Mouse (Mus musculus) MEL (cell line): ENCODE data around the gene Hes2. TPM values are rescaled to one million over a fixed set of nuclear protein-coding genes. Genes with fewer than 3 reads are reported as not detected.

Experiments
- DNase-seq: peaks from one replicate; pipeline ENCODE4 v3.0.0; 2011; ENCODE audit warnings: low read depth, low spot score
- H3K27ac ChIP-seq: 2 replicates; pipeline ENCODE4 v1.5.1; 2012; ENCODE audit warnings: low read depth, mild to moderate bottlenecking, control low read depth, low read length, moderate library complexity; ENCODE audit not compliant: control insufficient read depth
- H3K27me3 ChIP-seq, 2 experiments: fragments of 150-350 bp in 1 of 2; sonication (generic) in 1 of 2; 2 replicates each; pipeline ENCODE4 v1.6.1; 2012; ENCODE audit warnings: low read length in 2 of 2, mild to moderate bottlenecking in 2 of 2, improper control_type of control experiment in 1 of 2, moderate library complexity in 1 of 2; ENCODE audit not compliant: insufficient read depth in 2 of 2, control insufficient read depth in 1 of 2
- H3K36me3 ChIP-seq, 2 experiments: 2 replicates each; pipeline ENCODE4 v1.6.1; 2012 to 2014; ENCODE audit warnings: low read length in 2 of 2, improper control_type of control experiment in 1 of 2, inconsistent platforms in 1 of 2, mild to moderate bottlenecking in 1 of 2; ENCODE audit not compliant: insufficient read depth in 2 of 2, control insufficient read depth in 1 of 2
- H3K4me1 ChIP-seq, 2 experiments: fragments of 150-350 bp in 1 of 2; sonication (generic) in 1 of 2; 2 replicates each; pipeline ENCODE4 v1.6.1; 2012; ENCODE audit warnings: low read length in 2 of 2, improper control_type of control experiment in 1 of 2, mild to moderate bottlenecking in 1 of 2; ENCODE audit not compliant: insufficient read depth in 2 of 2, control insufficient read depth in 1 of 2
- H3K4me3 ChIP-seq, 2 experiments: fragments of 150-350 bp in 1 of 2; sonication (generic) in 1 of 2; 2 replicates each; pipeline ENCODE4 v1.5.1; 2012; ENCODE audit warnings: low read depth in 2 of 2, low read length in 2 of 2, mild to moderate bottlenecking in 2 of 2, moderate library complexity in 2 of 2, control low read depth in 1 of 2, improper control_type of control experiment in 1 of 2; ENCODE audit not compliant: control insufficient read depth in 1 of 2, insufficient read depth in 1 of 2
- H3K79me2 ChIP-seq: 2 replicates; pipeline ENCODE4 v1.6.1; 2012; ENCODE audit warnings: mild to moderate bottlenecking, low read length, moderate library complexity; ENCODE audit not compliant: control insufficient read depth, poor library complexity, insufficient read depth
- H3K9ac ChIP-seq: 2 replicates; pipeline ENCODE4 v1.6.1; 2012; ENCODE audit warnings: low read depth, mild to moderate bottlenecking, control low read depth, low read length, moderate library complexity; ENCODE audit not compliant: control insufficient read depth, poor library complexity, severe bottlenecking
- H3K9me3 ChIP-seq: fragments of 150-350 bp; sonication (generic); replicated peaks from 2 replicates; pipeline ENCODE4 v1.6.1; 2012; ENCODE audit warnings: mild to moderate bottlenecking, low read length, improper control_type of control experiment, moderate library complexity; ENCODE audit not compliant: insufficient read depth
- BHLHE40 ChIP-seq: IDR thresholded peaks from 2 replicates; pipeline ENCODE4 v1.6.1; 2012; ENCODE audit warnings: low read depth, mild to moderate bottlenecking, inconsistent platforms, low read length, improper control_type of control experiment, borderline replicate concordance
- CHD1 ChIP-seq: IDR thresholded peaks from 2 replicates; pipeline ENCODE4 v1.6.1; 2012; ENCODE audit warnings: low read depth, mild to moderate bottlenecking, inconsistent platforms, low read length, improper control_type of control experiment
- CHD2 ChIP-seq: IDR thresholded peaks from 2 replicates; pipeline ENCODE4 v1.6.1; 2011; ENCODE audit warnings: low read length, improper control_type of control experiment
- CTCF ChIP-seq, 3 experiments: IDR thresholded peaks in 2 of 3; conservative IDR thresholded peaks in 1 of 3; 2 replicates each; pipeline ENCODE4 v1.5.1; 2011 to 2012; ENCODE audit warnings: low read length in 3 of 3, low read depth in 2 of 3, mild to moderate bottlenecking in 2 of 3, improper control_type of control experiment in 1 of 3, inconsistent platforms in 1 of 3, mixed read lengths in 1 of 3, moderate library complexity in 1 of 3; ENCODE audit not compliant: control insufficient read depth in 1 of 3, insufficient read depth in 1 of 3, poor library complexity in 1 of 3, severe bottlenecking in 1 of 3
- ELF1 ChIP-seq: IDR thresholded peaks from 2 replicates; pipeline ENCODE4 v1.6.1; 2014; ENCODE audit warnings: low read depth, mild to moderate bottlenecking, inconsistent platforms, low read length, improper control_type of control experiment, moderate library complexity
- EP300 ChIP-seq, 2 experiments: IDR thresholded peaks; 2 replicates each; pipeline ENCODE4 v1.6.1; 2011; ENCODE audit warnings: improper control_type of control experiment in 2 of 2, low read length in 2 of 2, low read depth in 1 of 2, mild to moderate bottlenecking in 1 of 2
- GABPA ChIP-seq: IDR thresholded peaks from 2 replicates; pipeline ENCODE4 v1.6.1; 2012; ENCODE audit warnings: low read depth, mild to moderate bottlenecking, inconsistent platforms, low read length, improper control_type of control experiment, moderate library complexity
- GATA1 ChIP-seq: IDR thresholded peaks from 2 replicates; pipeline ENCODE4 v1.6.1; 2011; ENCODE audit warnings: low read depth, low read length, improper control_type of control experiment
- HCFC1 ChIP-seq: IDR thresholded peaks from 2 replicates; pipeline ENCODE4 v1.6.1; 2012; ENCODE audit warnings: low read depth, mild to moderate bottlenecking, inconsistent platforms, low read length, improper control_type of control experiment, moderate library complexity
- JUND ChIP-seq: IDR thresholded peaks from 2 replicates; pipeline ENCODE4 v1.6.1; 2011; ENCODE audit warnings: low read depth, mild to moderate bottlenecking, improper control_type of control experiment, low read length
- KAT2A ChIP-seq: conservative IDR thresholded peaks from 2 replicates; pipeline ENCODE4 v1.6.1; 2012; ENCODE audit warnings: low read depth, low read length, improper control_type of control experiment, inconsistent platforms
- MEF2A ChIP-seq: IDR thresholded peaks from 2 replicates; pipeline ENCODE4 v1.6.1; 2014; ENCODE audit warnings: low read depth, mild to moderate bottlenecking, inconsistent platforms, low read length, improper control_type of control experiment; ENCODE audit not compliant: poor library complexity, insufficient replicate concordance, severe bottlenecking; ENCODE audit errors: extremely low read depth
- NRF1 ChIP-seq: IDR thresholded peaks from 2 replicates; pipeline ENCODE4 v1.6.1; 2014; ENCODE audit warnings: low read depth, mild to moderate bottlenecking, inconsistent platforms, low read length, improper control_type of control experiment, moderate library complexity; ENCODE audit not compliant: poor library complexity, insufficient read depth, severe bottlenecking
- POLR2AphosphoS5 ChIP-seq: IDR thresholded peaks from 2 replicates; pipeline ENCODE4 v1.6.1; 2012; ENCODE audit warnings: low read depth, borderline replicate concordance, mild to moderate bottlenecking, inconsistent platforms, low read length, moderate library complexity, mixed read lengths
- RCOR1 ChIP-seq: IDR thresholded peaks from 2 replicates; pipeline ENCODE4 v1.6.1; 2012; ENCODE audit warnings: low read depth, mild to moderate bottlenecking, inconsistent platforms, low read length, improper control_type of control experiment
- SMC3 ChIP-seq: IDR thresholded peaks from 2 replicates; pipeline ENCODE4 v1.6.1; 2011; ENCODE audit warnings: low read depth, low read length, improper control_type of control experiment
- TAL1 ChIP-seq: IDR thresholded peaks from 2 replicates; pipeline ENCODE4 v1.6.1; 2012; ENCODE audit warnings: mild to moderate bottlenecking, inconsistent platforms, low read length, moderate library complexity, mixed read lengths
- TBP ChIP-seq: IDR thresholded peaks from 2 replicates; pipeline ENCODE4 v1.8.0; 2011; ENCODE audit warnings: low read depth, low read length, improper control_type of control experiment
- TCF12 ChIP-seq: IDR thresholded peaks from 2 replicates; pipeline ENCODE4 v1.6.1; 2014; ENCODE audit warnings: low read depth, mild to moderate bottlenecking, inconsistent platforms, low read length, improper control_type of control experiment, moderate library complexity
- UBTF ChIP-seq: IDR thresholded peaks from 2 replicates; pipeline ENCODE4 v1.6.1; 2012; ENCODE audit warnings: low read depth, mild to moderate bottlenecking, inconsistent platforms, low read length, improper control_type of control experiment, moderate library complexity, borderline replicate concordance; ENCODE audit not compliant: insufficient read depth
- ZC3H11A ChIP-seq: IDR thresholded peaks from 2 replicates; pipeline ENCODE4 v1.6.1; 2012; ENCODE audit warnings: low read depth, mild to moderate bottlenecking, inconsistent platforms, low read length, improper control_type of control experiment
- ZKSCAN1 ChIP-seq: IDR thresholded peaks from 2 replicates; pipeline ENCODE4 v1.6.1; 2012; ENCODE audit warnings: low read depth, mild to moderate bottlenecking, inconsistent platforms, low read length, improper control_type of control experiment, moderate library complexity
- ZMIZ1 ChIP-seq: IDR thresholded peaks from 2 replicates; pipeline ENCODE4 v1.6.1; 2012; ENCODE audit warnings: low read depth, mild to moderate bottlenecking, inconsistent platforms, low read length, improper control_type of control experiment, moderate library complexity
- ZNF384 ChIP-seq: IDR thresholded peaks from 2 replicates; pipeline ENCODE4 v1.6.1; 2012; ENCODE audit warnings: low read depth, mild to moderate bottlenecking, inconsistent platforms, low read length, improper control_type of control experiment
- polyA plus RNA-seq, 2 experiments: library from polyadenylated mRNA; stranded (reverse) in 1 of 2; unstranded in 1 of 2; fragments of >175 nt in 1 of 2; fragments of >200 nt in 1 of 2; gene quantifications; 2 replicates each; pipeline versions ENCODE4 v1.2.1 to v1.2.4; 2012; ENCODE audit warnings: low replicate concordance in 2 of 2, low read depth in 1 of 2; ENCODE audit not compliant: insufficient read length in 2 of 2, insufficient read depth in 1 of 2, missing spikeins in 1 of 2
- total RNA-seq: library from RNA; depleted of rRNA; stranded (reverse); fragments of 300-350 nt; gene quantifications from 2 replicates; pipeline ENCODE4 v1.2.3, GENCODE M21; 2012

Hes2 gene
- total and polyA plus RNA-seq, 3 experiments: 0.28 TPM; not detected in 2

GRCm38 (mm10) chr4:152165036-152165931, 6.6 kb downstream of the Hes2 start (continued):
- peak; percentile 63 for TF ChIP-seq SMC3
- TF ChIP-seq ZNF384: no peak
- TF ChIP-seq ELF1: no peak
- TF ChIP-seq HCFC1: peak; percentile 13; the same call in 1 of the 2 replicates
- no peak for TF ChIP-seq NRF1
- peak; percentile 84 to 99 (median 86) for TF ChIP-seq CTCF (IDR thresholded peaks at IDR 0.05 in 2 of 3, conservative IDR thresholded peaks at IDR 0.05 in 1 of 3; ENCODE audit: control insufficient read depth in 1 of 3, insufficient read depth in 1 of 3, low read depth in 2 of 3, low read length in 3 of 3, poor library complexity in 1 of 3, severe bottlenecking in 1 of 3)
- TF ChIP-seq ZC3H11A: no peak
- TF ChIP-seq JUND: no peak
- no peak for TF ChIP-seq RCOR1
- TF ChIP-seq UBTF: no peak

- Histone ChIP-seq H3K36me3 (no peaks in the 10 kb centered on the region), H3K27me3 (no peaks in the 10 kb centered on the region), H3K4me1 (peaks cover 0 to 8% of the 10 kb centered on the region in 2 experiments; a peak in 1 of 4 replicates), H3K79me2 (no peaks in the 10 kb centered on the region), H3K27ac (no peak overlapping the region), H3K4me3 (no peak overlapping the region), H3K9me3 (no peaks in the 10 kb centered on the region), H3K9ac (no peak overlapping the region)
- DNase-seq: no peak
- TF ChIP-seq GATA1: no peak
- TF ChIP-seq BHLHE40: no peak
Observed at GRCm38 (mm10) chr4:152168052-152168451, 9.4 kb downstream of the Hes2 start.

- H3K9me3 ChIP-seq: no peaks in the 10 kb centered on the region
- no peaks in the 10 kb centered on the region for H3K36me3 ChIP-seq
- peak; percentile 47 for DNase-seq
- H3K4me3 ChIP-seq: peak overlapping the region; percentile 47 to 65
- H3K4me1 ChIP-seq: peaks cover 0 to 8% of the 10 kb centered on the region in 2 experiments; a peak in 1 of 4 replicates
- no peak overlapping the region for H3K27ac ChIP-seq
- H3K79me2 ChIP-seq: no peaks in the 10 kb centered on the region
- H3K9ac ChIP-seq: peak overlapping the region; percentile 68
- H3K27me3 ChIP-seq: no peaks in the 10 kb centered on the region
- no peak for TF ChIP-seq ZKSCAN1
- no peak for TF ChIP-seq POLR2AphosphoS5
- TF ChIP-seq CHD2: no peak
- peak; percentile 29; the same call in 1 of the 2 replicates for TF ChIP-seq ZMIZ1
- no peak for TF ChIP-seq ZC3H11A
- TF ChIP-seq RCOR1: no peak
- no peak for TF ChIP-seq CTCF (IDR thresholded peaks at IDR 0.05 in 2 of 3, conservative IDR thresholded peaks at IDR 0.05 in 1 of 3; ENCODE audit: control insufficient read depth in 1 of 3, insufficient read depth in 1 of 3, low read depth in 2 of 3, low read length in 3 of 3, poor library complexity in 1 of 3, severe bottlenecking in 1 of 3)
- TF ChIP-seq JUND: no peak
- TF ChIP-seq TAL1: no peak
- TF ChIP-seq GABPA: no peak
- no peak for TF ChIP-seq ELF1
- no peak for TF ChIP-seq CHD1
- no peak for TF ChIP-seq KAT2A
- no peak for TF ChIP-seq NRF1
- peak; percentile 57; the same call in 1 of the 2 replicates for TF ChIP-seq TBP
- no peak for TF ChIP-seq MEF2A
- TF ChIP-seq GATA1: peak; percentile 68
- peak; percentile 30; the same call in 1 of the 2 replicates for TF ChIP-seq TCF12
- TF ChIP-seq EP300 (IDR thresholded peaks at IDR 0.05; ENCODE audit: low read depth in 1 of 2, low read length in 2 of 2): no peak
Observed at GRCm38 (mm10) chr4:152169103-152169502, 10.4 kb downstream of the Hes2 start.
